Comparison of ENCODE assay signal across 13 mouse cellular contexts in genomic region chr3:101572991-101573390, GRCm38 (mm10). TPM values are rescaled to one million over a fixed set of nuclear protein-coding genes. Genes with fewer than 3 reads are reported as not detected.
A peak's percentile ranks its signal among the peaks of the same experiment; 100 is the strongest.
DNase-seq lines count a peak whose midpoint lies in the region; ATAC-seq and TF ChIP-seq lines count a peak whose summit lies in the region.
"Had no signal": no experiment of that assay in that cellular context is flagged by ENCODE, and none has a peak within 500 bp of the region (broad histone marks: within the 10 kb centered on the region; RNA-seq: fewer than 3 reads in every experiment).

No protein-coding gene starts in this region.

- H3K4me2 ChIP-seq in hindbrain, embryonic 14.5 days (replicated peaks) = no peak overlapping the region
- H3K4me2 ChIP-seq in heart, postnatal 0 days (ENCODE audit: low read depth, low read length) = no peak overlapping the region
- H3K4me2 ChIP-seq: liver, embryonic 12.5 days had no signal

- TF ChIP-seq EP300 in heart, postnatal 0 days (IDR thresholded peaks at IDR 0.05; ENCODE audit: low read depth) = no peak

- H3K4me3 ChIP-seq in hindbrain, embryonic 10.5 days = no peak overlapping the region
- no peak overlapping the region for H3K4me3 ChIP-seq in hindbrain, embryonic 14.5 days (replicated peaks; ENCODE audit: low read length)
- no peak overlapping the region for H3K4me3 ChIP-seq in heart, postnatal 0 days (ENCODE audit: low read depth, low read length)
- H3K4me3 ChIP-seq: left cerebral cortex, adult 2 months; liver, embryonic 12.5 days had no signal

- peak overlapping the region; percentile 75 for H3K27ac ChIP-seq in hindbrain, embryonic 10.5 days
- no peak overlapping the region; the same call in 1 of the 2 replicates for H3K27ac ChIP-seq in hindbrain, embryonic 14.5 days
- peak overlapping the region; percentile 77 for H3K27ac ChIP-seq in heart, postnatal 0 days (ENCODE audit: low read depth)
- H3K27ac ChIP-seq: left cerebral cortex, adult 2 months; liver, embryonic 12.5 days had no signal

- peaks cover 38% of the 10 kb centered on the region for H3K4me1 ChIP-seq in hindbrain, embryonic 10.5 days (replicated peaks)
- H3K4me1 ChIP-seq in hindbrain, embryonic 14.5 days (replicated peaks; ENCODE audit: control insufficient read depth, insufficient read depth, low read length) = peaks cover 20% of the 10 kb centered on the region
- peaks cover 6% of the 10 kb centered on the region; the same call in 1 of the 2 replicates for H3K4me1 ChIP-seq in heart, postnatal 0 days (ENCODE audit: control insufficient read depth, insufficient read depth)

- no peak for ATAC-seq in hindbrain, embryonic 14.5 days (ENCODE audit: low FRiP score)
- ATAC-seq in heart, postnatal 0 days (ENCODE audit: insufficient read depth, low read depth) = no peak
- no peak for ATAC-seq in monocyte, adult 5-6 weeks (replicated peaks; ENCODE audit: insufficient number of reproducible peaks, low FRiP score, low TSS enrichment, poor library complexity, severe bottlenecking)
- ATAC-seq: liver, embryonic 12.5 days had no signal

- H3K36me3 ChIP-seq in hindbrain, embryonic 10.5 days = peaks cover 37% of the 10 kb centered on the region
- peaks cover 35% of the 10 kb centered on the region for H3K36me3 ChIP-seq in hindbrain, embryonic 14.5 days (replicated peaks; ENCODE audit: control insufficient read depth, insufficient read depth)
- peaks cover 37% of the 10 kb centered on the region for H3K36me3 ChIP-seq in heart, postnatal 0 days (replicated peaks; ENCODE audit: control insufficient read depth, insufficient read depth, low read length)

- no peaks in the 10 kb centered on the region for H3K27me3 ChIP-seq in hindbrain, embryonic 10.5 days (ENCODE audit: insufficient read depth, poor library complexity, severe bottlenecking)
- no peaks in the 10 kb centered on the region for H3K27me3 ChIP-seq in hindbrain, embryonic 14.5 days (ENCODE audit: control insufficient read depth, insufficient read depth, low read length)
- no peaks in the 10 kb centered on the region for H3K27me3 ChIP-seq in heart, postnatal 0 days (ENCODE audit: control insufficient read depth, insufficient read depth, low read length)
- H3K27me3 ChIP-seq: liver, embryonic 12.5 days had no signal

- DNase-seq in adrenal gland, postnatal 14 days = peak; percentile 15
- no peak for DNase-seq in adrenal gland, adult 18-20 months (ENCODE audit: low spot score in 2 of 2)
- no peak for DNase-seq in hindbrain, embryonic 10.5 days (ENCODE audit: low spot score)
- no peak for DNase-seq in hindbrain, embryonic 14.5 days (ENCODE audit: low spot score)
- peak; percentile 65 for DNase-seq in 3T3-L1 (ENCODE audit: low read depth, low spot score)
- no peak for DNase-seq in heart, postnatal 0 days (ENCODE audit: low spot score)
- no peak for DNase-seq in frontal cortex, postnatal 25 days (ENCODE audit: low spot score in 2 of 2)
- DNase-seq: cerebellum, adult 18-20 months; lung, postnatal 10 days; thymus, postnatal 14 days had no signal

- 60% methylated on average over 5 of the region's 5 CpGs for WGBS in hindbrain, embryonic 10.5 days
- WGBS in hindbrain, embryonic 14.5 days = 50% methylated on average over 5 of the region's 5 CpGs
- 56% methylated on average over 5 of the region's 5 CpGs for WGBS in heart, postnatal 0 days

- no peak for TF ChIP-seq CTCF in heart, postnatal 0 days (IDR thresholded peaks at IDR 0.05; ENCODE audit: low read depth)

- no peak overlapping the region for H3K9ac ChIP-seq in hindbrain, embryonic 14.5 days
- H3K9ac ChIP-seq in heart, postnatal 0 days (replicated peaks; ENCODE audit: low read depth, low read length) = no peak overlapping the region
- H3K9ac ChIP-seq: liver, embryonic 12.5 days had no signal

- H3K9me3 ChIP-seq in hindbrain, embryonic 10.5 days = peaks cover 7% of the 10 kb centered on the region; the same call in 1 of the 2 replicates
- H3K9me3 ChIP-seq in hindbrain, embryonic 14.5 days (ENCODE audit: control insufficient read depth, low read length) = no peaks in the 10 kb centered on the region
- H3K9me3 ChIP-seq in heart, postnatal 0 days (replicated peaks; ENCODE audit: control insufficient read depth, low read length) = no peaks in the 10 kb centered on the region

RNA-seq across cellular contexts. Expression of gene Atp1a1, which starts 31.5 kb away (rescaled TPM):
- 548 and 554 TPM in 2 replicates for total RNA-seq in adrenal gland, postnatal 14 days (2021)
- total RNA-seq in adrenal gland, adult 18-20 months (2021) = 100 to 1,000 TPM; 737 to 778 TPM
- polyA plus RNA-seq in hindbrain, embryonic 10.5 days (2016; fragmentation: Nextera tagmentation; extraction: Ambion mirVana) = 50.2 and 63.3 TPM in 2 replicates
- 105 and 112 TPM in 2 replicates for polyA plus RNA-seq in hindbrain, embryonic 14.5 days (2014; fragmentation: Nextera tagmentation; extraction: Ambion mirVana)
- 914 and 1,212 TPM in 2 replicates for total RNA-seq in heart, postnatal 0 days (2014; rRNA removed; ENCODE audit: low replicate concordance)
- polyA plus RNA-seq in heart, postnatal 0 days (2015; fragmentation: Nextera tagmentation; extraction: Ambion mirVana) = 227 and 257 TPM in 2 replicates
- total RNA-seq in monocyte, adult 5-6 weeks (2017) = 400 to 470 TPM (median 447 TPM) in 3 replicates

Comparison
In these comparisons a context has a peak if more than half of its experiments do, and no peak if none do; other contexts are left out.
1. DNase-seq: peak in adrenal gland, postnatal 14 days (single experiment) and 3T3-L1 (single experiment); none in adrenal gland, adult 18-20 months (0 of 2), hindbrain, embryonic 10.5 days (single experiment), hindbrain, embryonic 14.5 days (single experiment), heart, postnatal 0 days (single experiment) and frontal cortex, postnatal 25 days (0 of 2).